Mouse (Mus musculus): ENCODE measurements around the gene Hoxa6.

DNA sequence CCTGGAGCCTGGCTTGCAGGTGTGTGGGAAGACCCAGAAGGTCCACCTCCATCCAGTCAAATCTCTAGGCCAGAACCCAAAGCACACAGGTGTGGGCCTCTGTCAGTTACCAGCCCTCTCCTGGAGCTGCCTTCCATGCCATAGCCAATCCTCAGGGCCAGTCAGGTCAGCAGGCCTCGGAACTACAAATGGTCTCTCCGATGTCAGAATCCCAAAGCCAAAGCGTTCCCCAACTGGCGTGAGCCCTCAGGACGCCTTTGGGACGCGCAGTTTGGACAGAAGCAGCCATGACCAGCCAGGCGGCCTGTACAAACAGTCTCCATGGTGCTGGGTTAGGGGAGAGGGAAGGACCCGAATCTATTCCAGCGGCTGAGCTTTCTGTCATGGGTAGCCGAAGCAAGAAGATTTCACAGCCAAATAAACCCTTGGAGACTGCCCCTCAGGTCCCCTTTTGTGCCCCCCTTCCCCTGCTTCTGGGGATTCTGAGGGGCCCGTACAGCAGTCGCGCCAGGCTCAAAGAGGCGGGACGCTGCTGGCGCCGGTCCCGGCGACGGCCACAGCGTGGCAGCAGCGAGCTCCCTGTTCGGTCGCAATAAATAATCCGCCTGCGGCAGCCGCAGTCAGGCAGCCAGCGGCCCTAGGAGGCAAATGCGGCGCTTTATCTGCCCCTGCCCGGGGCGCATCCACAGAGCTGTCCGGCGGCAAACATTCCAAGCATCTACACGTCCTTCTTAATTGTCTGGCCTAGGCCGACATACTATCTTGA, 2.8 kb upstream of the Hoxa6 start:
- TF ChIP-seq CTCF (IDR thresholded peaks at IDR 0.05; ENCODE audit: low read depth, low read length) (peak; percentile 61), EP300 (IDR thresholded peaks at IDR 0.05; ENCODE audit: insufficient read depth, low read depth, low read length) (no peak)

Measured in ES-Bruce4 (cell line).